Mouse (Mus musculus) stomach, postnatal 0 days (tissue): Measurements from ENCODE around the gene Akt1. TPM values are rescaled to one million over a fixed set of nuclear protein-coding genes. Genes with fewer than 3 reads are reported as not detected.

Experiments
- ATAC-seq: fragments of 200-750 bp; cut with Nextera tagmentation; 2 replicates; pipeline ENCODE4 v1.8.0; 2017; ENCODE audit not compliant: low FRiP score, low TSS enrichment
- DNase-seq: peaks from one replicate; pipeline ENCODE4 v3.0.0-alpha.2; 2016; ENCODE audit warnings: low spot score
- H3K27ac ChIP-seq: fragments of 300-500 bp; sonication (generic); replicated peaks from 2 replicates; pipeline ENCODE4 v1.5.1; 2014; ENCODE audit warnings: mild to moderate bottlenecking, control low read depth
- H3K27me3 ChIP-seq: fragments of 300-500 bp; sonication (generic); 2 replicates; pipeline ENCODE4 v1.6.1; 2014; ENCODE audit warnings: low read length; ENCODE audit not compliant: control insufficient read depth, insufficient read depth
- H3K36me3 ChIP-seq: fragments of 300-500 bp; sonication (generic); 2 replicates; pipeline ENCODE4 v1.6.1; 2014; ENCODE audit warnings: low read length, mixed read lengths; ENCODE audit not compliant: control insufficient read depth, insufficient read depth
- H3K4me1 ChIP-seq: fragments of 300-500 bp; sonication (generic); replicated peaks from 2 replicates; pipeline ENCODE4 v1.6.1; 2014; ENCODE audit warnings: antibody characterized with exemption; ENCODE audit not compliant: control insufficient read depth, insufficient read depth
- H3K4me2 ChIP-seq: fragments of 300-500 bp; sonication (generic); replicated peaks from 2 replicates; pipeline ENCODE4 v1.6.1; 2014; ENCODE audit warnings: low read depth, mild to moderate bottlenecking, control low read depth, moderate library complexity
- H3K4me3 ChIP-seq: fragments of 300-500 bp; sonication (generic); 2 replicates; pipeline ENCODE4 v1.5.1; 2014; ENCODE audit warnings: low read depth, low read length, control low read depth
- H3K9ac ChIP-seq: fragments of 300-500 bp; sonication (generic); 2 replicates; pipeline ENCODE4 v1.6.1; 2014; ENCODE audit warnings: mild to moderate bottlenecking, low read length, control low read depth, mixed read lengths
- H3K9me3 ChIP-seq: fragments of 300-500 bp; sonication (generic); 2 replicates; pipeline ENCODE4 v1.6.1; 2016; ENCODE audit warnings: low read length; ENCODE audit not compliant: control insufficient read depth
- CTCF ChIP-seq: IDR thresholded peaks from 2 replicates; pipeline ENCODE4 v1.5.1; 2016; ENCODE audit warnings: antibody characterized with exemption, low read depth, mild to moderate bottlenecking, moderate library complexity
- EP300 ChIP-seq: optimal IDR thresholded peaks from 2 replicates; pipeline ENCODE3; 2016; ENCODE audit warnings: antibody characterized with exemption
- WGBS: fragments of 180-500 bp; shearing (Covaris S2); extraction: QIAGEN DNeasy Blood & Tissue Kit; methylation state at CpG from one replicate; pipeline ENCODE4 v1.1.7; 2014; 5-methylcytosine and 5-hydroxymethylcytosine counted together
- polyA plus RNA-seq: library from polyadenylated mRNA; unstranded; fragments of >200 nt; fragmentation: Nextera tagmentation; extraction: Ambion mirVana; gene quantifications from 2 replicates; pipeline ENCODE4 v1.2.1, GENCODE M21; 2015

Gene Akt1
- polyA plus RNA-seq, 1 experiment from 2014 or later: 84.5 TPM

- TF ChIP-seq EP300: no peak
- TF ChIP-seq CTCF: peak; percentile 46
- Histone ChIP-seq H3K27me3 (no peaks in the 10 kb centered on the region), H3K9ac (peak overlapping the region; percentile 90), H3K9me3 (no peaks in the 10 kb centered on the region), H3K27ac (peak overlapping the region; percentile 96), H3K36me3 (no peaks in the 10 kb centered on the region), H3K4me3 (peak overlapping the region; percentile 81), H3K4me1 (peaks cover 2% of the 10 kb centered on the region; the same call in 1 of the 2 replicates), H3K4me2 (peak overlapping the region; percentile 94)
- 8% methylated on average over 43 of the region's 69 CpGs for WGBS
- ATAC-seq (peak; percentile 80), DNase-seq (peak; percentile 96)
Observed at GRCm38 (mm10) chr12:112721424-112722239, 46.9 kb upstream of the Akt1 start.

GRCm38 (mm10) chr12:112720890-112721423, 46.3 kb upstream of the Akt1 start:
- no peaks in the 10 kb centered on the region for H3K27me3 ChIP-seq
- H3K27ac ChIP-seq: peak overlapping the region; percentile 96
- DNase-seq (no peak), ATAC-seq (no peak)
- no peaks in the 10 kb centered on the region for H3K36me3 ChIP-seq
- no peaks in the 10 kb centered on the region for H3K9me3 ChIP-seq
- peak overlapping the region; percentile 81 for H3K4me3 ChIP-seq
- H3K4me2 ChIP-seq: peak overlapping the region; percentile 94
- H3K4me1 ChIP-seq: peaks cover 2% of the 10 kb centered on the region; the same call in 1 of the 2 replicates
- H3K9ac ChIP-seq: peak overlapping the region; percentile 90
- TF ChIP-seq CTCF: no peak
- TF ChIP-seq EP300: no peak
- WGBS: 44% methylated on average over 12 of the region's 12 CpGs

- DNase-seq (no peak), ATAC-seq (no peak)
- no peaks in the 10 kb centered on the region for H3K27me3 ChIP-seq
- peak within 1 kb of the TSS; percentile 90 for H3K9ac ChIP-seq
- peaks cover 2% of the 10 kb centered on the region; the same call in 1 of the 2 replicates for H3K4me1 ChIP-seq
- peak within 1 kb of the TSS; percentile 96 for H3K27ac ChIP-seq
- peak within 1 kb of the TSS; percentile 81 for H3K4me3 ChIP-seq
- TF ChIP-seq EP300 (no peak), CTCF (no peak)
- H3K4me2 ChIP-seq: peak within 1 kb of the TSS; percentile 94
- no peaks in the 10 kb centered on the region for H3K9me3 ChIP-seq
- no peaks in the 10 kb centered on the region for H3K36me3 ChIP-seq
- 62% methylated on average over 6 of the region's 6 CpGs for WGBS
Observed at GRCm38 (mm10) chr12:112720216-112720615, 45.5 kb upstream of the Akt1 start, which contains the start of gene Cep170b. Cep170b (plus strand) TSS chr12:112720455.

- Histone ChIP-seq H3K4me1 (peaks cover 2% of the 10 kb centered on the region; the same call in 1 of the 2 replicates), H3K4me3 (no peak overlapping the region), H3K36me3 (no peaks in the 10 kb centered on the region), H3K27ac (no peak overlapping the region), H3K9ac (no peak overlapping the region), H3K27me3 (no peaks in the 10 kb centered on the region), H3K9me3 (no peaks in the 10 kb centered on the region), H3K4me2 (no peak overlapping the region)
- TF ChIP-seq CTCF: no peak
- no peak for TF ChIP-seq EP300
- DNase-seq (no peak), ATAC-seq (no peak)
- WGBS: 57% methylated on average over 5 of the region's 5 CpGs
Observed at GRCm38 (mm10) chr12:112718995-112719394, 44.3 kb upstream of the Akt1 start.

GRCm38 (mm10) chr12:112717140-112717539, 42.5 kb upstream of the Akt1 start:
- peak; percentile 73 for DNase-seq
- Histone ChIP-seq H3K9ac (no peak overlapping the region), H3K27me3 (no peaks in the 10 kb centered on the region), H3K9me3 (no peaks in the 10 kb centered on the region), H3K4me2 (no peak overlapping the region), H3K4me1 (no peaks in the 10 kb centered on the region), H3K27ac (no peak overlapping the region), H3K36me3 (no peaks in the 10 kb centered on the region), H3K4me3 (no peak overlapping the region)
- no peak for ATAC-seq
- TF ChIP-seq CTCF (peak; percentile 81), EP300 (no peak)
- WGBS: 37% methylated on average over 7 of the region's 7 CpGs

GRCm38 (mm10) chr12:112713984-112714383, 39.3 kb upstream of the Akt1 start:
- Histone ChIP-seq H3K4me3 (no peak overlapping the region), H3K9ac (no peak overlapping the region), H3K27ac (peak overlapping the region; percentile 13; the same call in 1 of the 2 replicates), H3K4me2 (no peak overlapping the region), H3K27me3 (no peaks in the 10 kb centered on the region), H3K9me3 (no peaks in the 10 kb centered on the region), H3K36me3 (no peaks in the 10 kb centered on the region), H3K4me1 (no peaks in the 10 kb centered on the region)
- DNase-seq (peak; percentile 42), ATAC-seq (0 out of 2 replicates have a peak, but pooled peaks have one; percentile 19)
- 44% methylated on average over 3 of the region's 3 CpGs for WGBS
- no peak for TF ChIP-seq EP300
- TF ChIP-seq CTCF: no peak
